ENCODE assay signal across 8 mouse cellular contexts in the genomic region with DNA sequence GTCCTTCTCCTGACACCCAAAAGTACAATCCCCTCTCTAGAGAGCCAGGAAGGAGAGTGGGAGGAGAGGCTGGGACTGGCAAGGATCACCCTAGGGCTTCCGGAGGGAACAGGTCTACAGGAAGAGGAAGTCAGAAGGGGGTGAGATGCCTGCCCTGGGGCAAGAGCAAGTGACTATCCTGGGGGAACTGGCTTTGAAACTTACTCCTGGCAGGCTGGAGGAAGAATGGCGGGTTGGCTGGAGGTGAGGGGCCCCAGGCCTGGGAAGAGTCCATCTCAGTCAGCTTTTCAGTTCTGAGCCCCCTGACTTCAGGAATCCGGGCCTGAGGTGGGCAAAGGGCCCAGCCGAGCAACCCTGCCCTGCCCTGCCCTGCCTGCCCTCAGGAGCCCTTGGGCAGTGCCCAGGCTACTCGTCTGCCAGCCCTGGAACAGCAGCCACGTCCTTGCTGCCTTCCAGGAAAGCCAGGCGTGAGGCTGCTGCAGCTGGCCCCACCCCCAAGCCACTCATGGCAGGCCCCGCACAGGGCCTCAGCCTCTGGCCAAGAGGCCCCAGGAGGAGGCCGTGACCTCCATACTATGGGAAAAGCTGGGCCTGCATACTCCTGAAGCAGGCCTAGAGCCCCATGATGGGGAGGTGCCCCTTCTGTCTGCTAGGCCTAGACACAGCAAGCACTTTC. TPM values are rescaled to one million over a fixed set of nuclear protein-coding genes. Genes with fewer than 3 reads are reported as not detected.
DNase-seq lines count a peak whose midpoint lies in the region; ATAC-seq lines count a peak whose summit lies in the region.

No protein-coding gene starts in this region.

- no peak for ATAC-seq in forebrain, embryonic 11.5 days (replicated peaks; ENCODE audit: low FRiP score)
- no peak for ATAC-seq in forebrain, embryonic 15.5 days (replicated peaks)
- ATAC-seq in embryonic facial prominence, embryonic 11.5 days (replicated peaks; ENCODE audit: insufficient number of reproducible peaks, low FRiP score, low TSS enrichment, low read depth): no peak

- no peaks in the 10 kb centered on the region for H3K27me3 ChIP-seq in forebrain, embryonic 11.5 days (ENCODE audit: control insufficient read depth, insufficient read depth, low read length)
- H3K27me3 ChIP-seq in forebrain, embryonic 15.5 days: no peaks in the 10 kb centered on the region
- no peaks in the 10 kb centered on the region for H3K27me3 ChIP-seq in embryonic facial prominence, embryonic 11.5 days (ENCODE audit: control insufficient read depth, insufficient read depth, low read length)

- no peak overlapping the region for H3K27ac ChIP-seq in forebrain, embryonic 11.5 days (ENCODE audit: low read depth, low read length)
- no peak overlapping the region for H3K27ac ChIP-seq in forebrain, embryonic 15.5 days (replicated peaks)
- H3K27ac ChIP-seq in embryonic facial prominence, embryonic 11.5 days (replicated peaks; ENCODE audit: low read depth, low read length): no peak overlapping the region

- H3K4me1 ChIP-seq in forebrain, embryonic 11.5 days (replicated peaks; ENCODE audit: control insufficient read depth, insufficient read depth, low read length): peaks cover 28% of the 10 kb centered on the region
- H3K4me1 ChIP-seq in forebrain, embryonic 15.5 days: peaks cover 59% of the 10 kb centered on the region
- H3K4me1 ChIP-seq in embryonic facial prominence, embryonic 11.5 days (ENCODE audit: control insufficient read depth, insufficient read depth, low read length): peaks cover 16% of the 10 kb centered on the region

- H3K9ac ChIP-seq in forebrain, embryonic 11.5 days (ENCODE audit: low read length): 0 out of 2 replicates have a peak overlapping the region, but pooled peaks have one; percentile 20
- H3K9ac ChIP-seq in forebrain, embryonic 15.5 days (replicated peaks): no peak overlapping the region
- peak overlapping the region; percentile 28 for H3K9ac ChIP-seq in embryonic facial prominence, embryonic 11.5 days (replicated peaks; ENCODE audit: low read length)

- WGBS in forebrain, embryonic 11.5 days: 53% methylated on average over 8 of the region's 9 CpGs
- WGBS in forebrain, embryonic 15.5 days: 56% methylated on average over 9 of the region's 9 CpGs
- WGBS in embryonic facial prominence, embryonic 11.5 days: 47% methylated on average over 9 of the region's 9 CpGs

- no peak overlapping the region for H3K4me3 ChIP-seq in forebrain, embryonic 11.5 days (ENCODE audit: low read depth, low read length)
- no peak overlapping the region for H3K4me3 ChIP-seq in forebrain, embryonic 15.5 days
- no peak overlapping the region for H3K4me3 ChIP-seq in embryonic facial prominence, embryonic 11.5 days (ENCODE audit: low read depth, low read length)

- H3K4me2 ChIP-seq in forebrain, embryonic 11.5 days (ENCODE audit: low read depth, low read length, severe bottlenecking): no peak overlapping the region
- no peak overlapping the region for H3K4me2 ChIP-seq in forebrain, embryonic 15.5 days (replicated peaks)
- H3K4me2 ChIP-seq in embryonic facial prominence, embryonic 11.5 days (ENCODE audit: low read depth, low read length): no peak overlapping the region; the same call in 1 of the 2 replicates

- no peak for DNase-seq in forebrain, embryonic 11.5 days (ENCODE audit: low spot score)
- DNase-seq in embryonic facial prominence, embryonic 11.5 days (ENCODE audit: low spot score): no peak
- DNase-seq in heart, postnatal 10 days: peak; percentile 85 to 90
- DNase-seq in liver: peak; percentile 25
- no peak for DNase-seq in thymus, adult 18-20 months
- no peak for DNase-seq in frontal cortex, postnatal 36 days (ENCODE audit: low spot score in 2 of 2)
- DNase-seq in layer of hippocampus, postnatal 14 days (ENCODE audit: low spot score in 2 of 2): no peak

- H3K9me3 ChIP-seq in forebrain, embryonic 11.5 days (ENCODE audit: control insufficient read depth, low read length): no peaks in the 10 kb centered on the region
- no peaks in the 10 kb centered on the region for H3K9me3 ChIP-seq in forebrain, embryonic 15.5 days
- no peaks in the 10 kb centered on the region for H3K9me3 ChIP-seq in embryonic facial prominence, embryonic 11.5 days (replicated peaks; ENCODE audit: control insufficient read depth, low read length)

- intact Hi-C loops in heart, postnatal 10 days (cut with DNase I): no loop called here

- H3K36me3 ChIP-seq in forebrain, embryonic 11.5 days (ENCODE audit: control insufficient read depth, insufficient read depth, low read length): peaks cover 12% of the 10 kb centered on the region; the same call in 1 of the 2 replicates
- peaks cover 29% of the 10 kb centered on the region; the same call in 1 of the 2 replicates for H3K36me3 ChIP-seq in forebrain, embryonic 15.5 days
- peaks cover 18% of the 10 kb centered on the region for H3K36me3 ChIP-seq in embryonic facial prominence, embryonic 11.5 days (replicated peaks; ENCODE audit: control insufficient read depth, insufficient read depth, low read depth, low read length)

RNA-seq across cellular contexts. Expression of a gene that starts 3.8 kb away (rescaled TPM):
- polyA plus RNA-seq in forebrain, embryonic 11.5 days (2014; fragmentation: Nextera tagmentation; extraction: Ambion mirVana): 99.4 and 123 TPM in 2 replicates
- 79.1 and 147 TPM in 2 replicates for polyA plus RNA-seq in forebrain, embryonic 15.5 days (2015; fragmentation: Nextera tagmentation; extraction: Ambion mirVana)
- polyA plus RNA-seq in embryonic facial prominence, embryonic 11.5 days (2014; fragmentation: Nextera tagmentation; extraction: Ambion mirVana): 68.3 and 99.2 TPM in 2 replicates
- total RNA-seq in heart, postnatal 10 days (2021): 100 to 1,000 TPM; 346 to 355 TPM
- 100 to 1,000 TPM; 153 to 158 TPM for total RNA-seq in layer of hippocampus, postnatal 14 days (2021)

RNA-seq across cellular contexts. Expression of a gene that starts 7.8 kb away (rescaled TPM):
- 4.4 and 5.3 TPM in 2 replicates for polyA plus RNA-seq in forebrain, embryonic 11.5 days (2014; fragmentation: Nextera tagmentation; extraction: Ambion mirVana)
- polyA plus RNA-seq in forebrain, embryonic 15.5 days (2015; fragmentation: Nextera tagmentation; extraction: Ambion mirVana): 0.98 TPM in 2 replicates
- polyA plus RNA-seq in embryonic facial prominence, embryonic 11.5 days (2014; fragmentation: Nextera tagmentation; extraction: Ambion mirVana): 2.3 and 2.6 TPM in 2 replicates
- total RNA-seq in heart, postnatal 10 days (2021): 1 to 10 TPM; 7.7 to 8.5 TPM
- total RNA-seq in layer of hippocampus, postnatal 14 days (2021): under 1 TPM; 0.43 to 0.55 TPM

RNA-seq across cellular contexts. Expression of a gene that starts 26.4 kb away (rescaled TPM):
- polyA plus RNA-seq in forebrain, embryonic 11.5 days (2014; fragmentation: Nextera tagmentation; extraction: Ambion mirVana): 227 and 257 TPM in 2 replicates
- polyA plus RNA-seq in forebrain, embryonic 15.5 days (2015; fragmentation: Nextera tagmentation; extraction: Ambion mirVana): 77.2 and 91.2 TPM in 2 replicates
- 222 and 241 TPM in 2 replicates for polyA plus RNA-seq in embryonic facial prominence, embryonic 11.5 days (2014; fragmentation: Nextera tagmentation; extraction: Ambion mirVana)
- 10 to 100 TPM; 26.4 to 31.4 TPM for total RNA-seq in heart, postnatal 10 days (2021)
- 10 to 100 TPM; 21.6 to 23.4 TPM for total RNA-seq in layer of hippocampus, postnatal 14 days (2021)

RNA-seq across cellular contexts. Expression of a gene that starts 49.4 kb away (rescaled TPM):
- 12.6 and 15.2 TPM in 2 replicates for polyA plus RNA-seq in forebrain, embryonic 11.5 days (2014; fragmentation: Nextera tagmentation; extraction: Ambion mirVana)
- polyA plus RNA-seq in forebrain, embryonic 15.5 days (2015; fragmentation: Nextera tagmentation; extraction: Ambion mirVana): 24.0 and 27.0 TPM in 2 replicates
- 5.3 and 8.0 TPM in 2 replicates for polyA plus RNA-seq in embryonic facial prominence, embryonic 11.5 days (2014; fragmentation: Nextera tagmentation; extraction: Ambion mirVana)
- total RNA-seq in heart, postnatal 10 days (2021): 10 to 100 TPM; 11.3 to 11.9 TPM
- total RNA-seq in layer of hippocampus, postnatal 14 days (2021): 100 to 1,000 TPM; 178 to 193 TPM

RNA-seq across cellular contexts. Expression of a gene that starts 51.0 kb away (rescaled TPM):
- polyA plus RNA-seq in forebrain, embryonic 11.5 days (2014; fragmentation: Nextera tagmentation; extraction: Ambion mirVana): 1.9 and 2.1 TPM in 2 replicates
- polyA plus RNA-seq in forebrain, embryonic 15.5 days (2015; fragmentation: Nextera tagmentation; extraction: Ambion mirVana): 2.0 and 2.2 TPM in 2 replicates
- 4.0 and 4.2 TPM in 2 replicates for polyA plus RNA-seq in embryonic facial prominence, embryonic 11.5 days (2014; fragmentation: Nextera tagmentation; extraction: Ambion mirVana)
- total RNA-seq in heart, postnatal 10 days (2021): 100 to 1,000 TPM; 129 to 136 TPM
- total RNA-seq in layer of hippocampus, postnatal 14 days (2021): 1 to 10 TPM; 5.3 to 5.6 TPM

Comparison
In these comparisons a context has a peak if more than half of its experiments do, and no peak if none do; other contexts are left out.
1. DNase-seq: peak in heart, postnatal 10 days (2 of 2) and liver (single experiment); none in forebrain, embryonic 11.5 days (single experiment), embryonic facial prominence, embryonic 11.5 days (single experiment), thymus, adult 18-20 months (0 of 2), frontal cortex, postnatal 36 days (0 of 2) and layer of hippocampus, postnatal 14 days (0 of 2).